Mouse (Mus musculus) thymus, adult 2 months (tissue): Measurements from ENCODE around the gene Ebf3.

Source experiments
- CTCF ChIP-seq: fragments of 200-500 bp; IDR thresholded peaks from 2 replicates; pipeline ENCODE4 v1.5.1; 2012; ENCODE audit warnings: mild to moderate bottlenecking, control low read depth, low read length, moderate library complexity, borderline replicate concordance; ENCODE audit not compliant: control insufficient read depth, poor library complexity, insufficient read depth; ENCODE audit errors: extremely low read depth
- POLR2A ChIP-seq: fragments of 200-500 bp; IDR thresholded peaks from 2 replicates; pipeline ENCODE4 v1.6.1; 2012; ENCODE audit warnings: mild to moderate bottlenecking, low read length, control low read depth, moderate library complexity; ENCODE audit not compliant: control insufficient read depth, poor library complexity, insufficient read depth; ENCODE audit errors: extremely low read depth

GRCm38 (mm10) chr7:137197118-137198030 lies 116.9 kb downstream of the Ebf3 start:
- TF ChIP-seq POLR2A = no peak
- TF ChIP-seq CTCF = no peak
